Mouse (Mus musculus) thymus, adult 2 months (tissue): ENCODE results near the gene Tead4.

ENCODE experiments used
- CTCF ChIP-seq: fragments of 200-500 bp; IDR thresholded peaks from 2 replicates; pipeline ENCODE4 v1.5.1; 2012; ENCODE audit warnings: mild to moderate bottlenecking, control low read depth, low read length, moderate library complexity, borderline replicate concordance; ENCODE audit not compliant: control insufficient read depth, poor library complexity, insufficient read depth; ENCODE audit errors: extremely low read depth
- POLR2A ChIP-seq: fragments of 200-500 bp; IDR thresholded peaks from 2 replicates; pipeline ENCODE4 v1.6.1; 2012; ENCODE audit warnings: mild to moderate bottlenecking, low read length, control low read depth, moderate library complexity; ENCODE audit not compliant: control insufficient read depth, poor library complexity, insufficient read depth; ENCODE audit errors: extremely low read depth

DNA sequence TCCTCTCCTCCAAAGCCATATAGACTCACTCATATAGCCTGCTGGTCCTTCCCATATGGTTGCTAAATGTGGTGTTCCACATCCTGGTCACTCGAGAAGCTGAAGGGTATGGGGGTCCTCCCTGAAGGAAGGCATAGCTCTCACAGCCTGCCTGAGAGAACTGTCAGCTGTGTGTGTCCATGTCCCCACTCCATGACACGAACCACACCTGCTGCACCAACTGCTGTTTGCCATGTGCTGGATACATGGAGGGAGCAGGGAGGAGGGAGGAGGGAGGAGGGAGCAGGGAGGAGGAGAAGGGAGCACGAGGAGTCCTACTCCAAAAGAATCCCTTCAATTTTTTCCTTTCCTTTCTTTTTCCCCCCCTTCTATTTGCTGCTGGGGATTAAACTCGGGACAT lies 30.8 kb downstream of the Tead4 start:
- TF ChIP-seq CTCF (no peak), POLR2A (no peak)
